Mouse (Mus musculus) right cerebral cortex, adult 2 months (tissue): ENCODE data around the gene Nt5e.
"Not testable (repeated sequence)": the region's sequence is repeated elsewhere in the genome, so short reads cannot be mapped to it uniquely, and the experiment has no call there.

Source experiments
- DNase-seq, 2 experiments: peaks; one replicate each; pipeline ENCODE4 v3.0.0; 2021 to 2022; ENCODE audit warnings: low spot score in 2 of 2

The Nt5e gene

DNA sequence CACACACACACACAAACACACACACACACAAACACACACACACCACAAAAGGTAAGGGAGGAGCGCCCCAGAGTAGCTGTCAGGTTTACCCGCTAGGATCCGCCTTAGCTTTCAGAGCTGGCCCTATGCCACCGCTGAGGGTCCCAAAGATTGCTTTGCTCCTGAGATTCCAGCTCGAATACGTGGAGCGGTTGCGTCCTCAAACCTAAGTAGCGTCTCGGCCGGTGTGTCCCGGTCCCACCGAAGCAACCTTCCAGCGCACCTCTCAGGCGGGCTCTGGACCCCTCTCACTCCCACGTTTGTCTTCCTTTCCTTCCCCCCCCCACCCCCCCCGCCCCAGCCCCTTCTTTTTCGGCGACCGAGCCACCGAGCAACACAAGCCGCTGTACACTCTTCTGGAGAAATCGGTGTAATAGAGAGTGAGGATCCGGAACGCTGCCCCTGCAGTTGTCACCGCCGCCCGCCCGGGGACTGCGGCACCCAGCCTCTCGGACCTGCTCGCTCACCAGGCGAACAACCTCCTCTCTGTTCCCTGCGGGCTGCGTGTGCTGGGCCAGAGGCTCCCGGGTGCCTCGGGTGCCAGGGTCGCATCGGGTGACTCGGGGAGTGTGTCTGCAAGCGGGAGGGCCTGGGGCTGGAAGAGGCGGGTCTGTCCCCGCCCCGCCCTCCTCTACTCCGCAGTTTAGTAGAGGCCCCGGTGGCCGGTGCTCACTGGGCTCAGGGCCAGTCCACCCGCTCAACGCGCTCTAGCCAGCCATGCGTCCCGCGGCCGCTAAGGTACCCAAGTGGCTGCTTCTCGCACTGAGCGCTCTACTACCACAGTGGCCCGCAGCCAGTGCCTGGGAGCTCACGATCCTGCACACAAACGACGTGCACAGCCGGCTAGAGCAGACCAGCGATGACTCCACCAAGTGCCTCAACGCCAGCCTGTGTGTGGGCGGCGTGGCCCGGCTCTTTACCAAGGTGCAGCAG, at the start of gene Nt5e:
TSS of gene Nt5e (plus strand) at position 268 of the 972 bp plus-strand sequence.
- DNase-seq: peak; percentile 64 to 69

DNA sequence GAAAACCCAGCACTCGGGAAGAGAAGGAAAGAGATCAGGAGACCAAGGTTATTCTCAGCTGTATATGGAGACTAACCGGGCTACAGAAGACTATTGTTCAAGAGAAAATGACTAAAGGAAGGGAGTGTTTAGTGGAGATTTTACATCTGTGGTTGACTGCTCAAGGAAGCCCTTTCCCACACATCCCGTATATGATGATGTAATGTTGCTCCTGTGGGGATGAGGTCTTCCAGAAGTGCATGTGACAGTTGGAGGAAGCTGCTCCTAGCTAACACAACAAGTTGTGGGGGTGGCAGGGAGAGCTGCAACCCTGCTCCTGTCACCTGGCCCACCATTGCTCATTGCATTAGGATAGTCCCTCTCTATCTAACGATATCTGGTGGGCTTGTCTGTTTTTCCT, 49.4 kb upstream of the Nt5e start:
- DNase-seq: no peak

- DNase-seq: no peak
Measured at GRCm38 (mm10) chr9:88279728-88280127, 47.3 kb upstream of the Nt5e start.

GRCm38 (mm10) chr9:88289568-88290168, 37.3 kb upstream of the Nt5e start:
- DNase-seq: no peak

DNA sequence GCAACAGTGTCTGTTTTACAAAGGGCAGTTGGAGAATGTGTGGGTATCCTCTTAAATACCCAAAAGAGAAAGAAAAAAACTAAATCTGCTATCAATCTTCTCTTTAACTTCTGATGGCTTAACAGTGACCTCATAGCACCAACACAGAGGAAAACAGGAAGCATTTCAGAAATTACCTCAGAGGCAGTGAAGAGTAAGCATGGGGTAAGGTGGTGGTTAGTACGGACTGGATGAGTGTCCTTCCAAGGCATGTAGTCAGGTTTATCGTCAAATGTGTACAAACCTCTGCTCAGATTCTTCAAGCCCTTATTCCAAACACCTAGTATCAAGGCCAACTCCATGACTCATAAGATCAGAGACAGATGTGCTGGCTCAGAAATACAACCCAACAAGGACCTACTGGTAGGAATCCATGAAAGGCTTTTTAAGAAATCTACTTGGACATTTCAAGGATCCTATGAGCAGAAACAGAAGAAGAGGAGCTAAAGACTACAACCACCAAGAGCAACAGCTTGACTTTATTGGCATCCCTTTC, 34.1 kb upstream of the Nt5e start:
- DNase-seq: no peak

- DNase-seq: no peak
Measured at GRCm38 (mm10) chr9:88295798-88296197, 31.2 kb upstream of the Nt5e start.

DNA sequence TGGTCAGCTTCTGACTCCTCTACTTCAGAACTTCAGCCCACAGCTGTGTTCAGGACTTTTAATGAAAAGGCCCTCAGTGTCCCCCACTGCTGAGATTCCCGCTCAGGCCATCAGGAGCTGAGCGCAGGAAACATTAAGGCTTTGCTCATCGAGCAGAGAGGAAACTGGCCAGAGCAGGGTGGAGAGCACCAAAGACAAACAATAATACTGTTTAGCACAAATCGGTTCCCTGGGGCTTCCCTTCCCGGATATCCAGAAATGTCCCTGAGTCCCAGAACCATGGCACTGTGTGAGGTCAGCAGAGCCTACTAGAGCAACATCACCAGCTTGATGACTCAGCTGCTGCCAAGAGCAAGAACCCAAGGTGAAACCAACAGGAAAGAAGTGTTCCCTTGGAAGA, 30.7 kb upstream of the Nt5e start:
- no peak for DNase-seq

- not testable (repeated sequence) for DNase-seq
Measured at GRCm38 (mm10) chr9:88297244-88297643, 29.8 kb upstream of the Nt5e start.

- no peak for DNase-seq
Measured at GRCm38 (mm10) chr9:88297871-88298658, 28.9 kb upstream of the Nt5e start.

- DNase-seq: no peak
Measured at GRCm38 (mm10) chr9:88307019-88307618, 19.9 kb upstream of the Nt5e start.

GRCm38 (mm10) chr9:88309127-88309526, 17.9 kb upstream of the Nt5e start:
- DNase-seq: no peak

- no peak for DNase-seq
Measured at GRCm38 (mm10) chr9:88319226-88319625, 7.8 kb upstream of the Nt5e start.

GRCm38 (mm10) chr9:88324616-88325015, 2.4 kb upstream of the Nt5e start:
- no peak for DNase-seq

DNA sequence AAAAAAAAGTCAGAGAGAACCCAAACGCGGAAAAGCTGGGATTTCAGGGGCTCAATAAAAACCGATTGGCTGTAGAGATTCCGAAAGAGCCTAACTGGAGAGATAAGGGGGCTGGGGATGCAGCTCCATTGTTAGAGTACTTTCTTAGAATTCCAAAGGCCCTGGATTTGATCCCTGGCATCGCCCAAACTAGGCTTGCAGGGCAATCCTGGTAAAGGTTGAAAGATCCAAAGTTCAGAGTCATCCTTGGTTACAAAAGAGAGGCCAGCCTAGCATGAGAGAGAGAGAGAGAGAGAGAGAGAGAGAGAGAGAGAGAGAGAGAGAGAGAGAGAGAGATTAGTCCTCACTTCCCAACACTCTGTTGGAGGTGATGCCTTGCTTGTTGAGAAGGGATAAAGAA, 1.7 kb downstream of the Nt5e start:
- no peak for DNase-seq

DNA sequence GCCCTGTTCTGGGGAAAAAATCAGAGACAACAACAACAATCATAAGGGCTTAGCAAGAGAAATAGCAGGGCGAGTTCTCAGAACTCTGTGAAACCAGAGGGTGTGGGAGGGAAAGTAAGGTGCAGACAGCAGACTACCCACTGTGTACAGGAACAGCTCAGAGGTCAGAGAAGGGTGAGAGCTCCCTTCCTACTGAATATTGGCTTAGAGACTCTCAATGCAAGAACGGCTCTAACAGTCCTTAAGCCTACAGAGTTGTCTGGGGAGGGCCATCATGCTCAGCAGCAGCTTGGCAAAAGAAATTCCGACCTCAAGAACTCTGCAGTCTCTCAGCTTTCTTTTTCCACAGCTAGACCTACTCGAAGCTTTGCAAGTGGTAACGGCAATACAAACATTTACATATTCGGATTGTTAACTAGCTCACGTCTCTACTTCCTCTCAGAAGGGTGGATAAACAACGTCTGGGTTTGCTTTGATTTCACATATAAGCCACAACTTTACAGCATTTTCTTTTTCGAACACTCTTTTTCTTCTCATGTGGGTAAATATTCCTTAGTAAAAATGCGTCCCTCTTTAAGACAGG, 2.3 kb downstream of the Nt5e start:
- no peak for DNase-seq

- no peak for DNase-seq
Measured at GRCm38 (mm10) chr9:88330316-88330715, 3.3 kb downstream of the Nt5e start.

- no peak for DNase-seq
Measured at GRCm38 (mm10) chr9:88332447-88332846, 5.5 kb downstream of the Nt5e start.

- DNase-seq: no peak
Measured at GRCm38 (mm10) chr9:88335839-88336238, 8.8 kb downstream of the Nt5e start.

DNA sequence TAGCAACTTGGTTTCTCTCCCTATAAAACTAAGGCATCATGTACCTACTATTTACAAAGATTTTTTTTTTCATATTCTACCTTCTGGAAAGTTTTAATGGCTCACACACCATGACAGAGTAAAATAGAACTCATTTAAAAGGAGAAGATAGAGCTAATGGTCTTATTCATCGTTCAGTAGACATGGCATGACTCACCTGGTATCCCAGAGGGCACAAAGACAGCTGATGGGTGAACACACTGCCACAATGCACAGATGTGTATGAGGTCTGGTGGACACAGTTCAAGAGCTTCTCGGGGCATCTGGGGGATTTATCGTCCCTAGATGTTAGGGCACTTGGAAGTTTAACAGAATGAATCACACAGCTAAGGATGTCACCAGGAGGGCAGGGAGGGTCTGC, 13.8 kb downstream of the Nt5e start:
- DNase-seq: no peak

GRCm38 (mm10) chr9:88342241-88342640, 15.2 kb downstream of the Nt5e start:
- DNase-seq: no peak

- DNase-seq: peak; percentile 45 to 48
Measured at GRCm38 (mm10) chr9:88342701-88343100, 15.7 kb downstream of the Nt5e start.
